Mouse (Mus musculus) lung, embryonic 14.5 days (tissue): ENCODE data around the gene Mucl3. TPM values are rescaled to one million over a fixed set of nuclear protein-coding genes. Genes with fewer than 3 reads are reported as not detected.

Experiments used
- ATAC-seq: fragments of 200-750 bp; cut with Nextera tagmentation; 2 replicates; pipeline ENCODE4 v1.8.0; 2017; ENCODE audit warnings: mild to moderate bottlenecking, moderate TSS enrichment, moderate library complexity; ENCODE audit not compliant: insufficient read depth
- DNase-seq: peaks from one replicate; pipeline ENCODE4 v3.0.0-alpha.2; 2015
- H3K27ac ChIP-seq: fragments of 300-500 bp; sonication (generic); 2 replicates; pipeline ENCODE4 v1.5.1; 2014; ENCODE audit warnings: low read depth, mild to moderate bottlenecking, moderate library complexity
- H3K27me3 ChIP-seq: fragments of 300-500 bp; sonication (generic); 2 replicates; pipeline ENCODE4 v1.6.1; 2014; ENCODE audit warnings: low read length, control low read depth; ENCODE audit not compliant: insufficient read depth
- H3K36me3 ChIP-seq: fragments of 300-500 bp; sonication (generic); 2 replicates; pipeline ENCODE4 v1.6.1; 2014; ENCODE audit warnings: control low read depth; ENCODE audit not compliant: insufficient read depth
- H3K4me1 ChIP-seq: fragments of 300-500 bp; sonication (generic); 2 replicates; pipeline ENCODE4 v1.6.1; 2014; ENCODE audit warnings: antibody characterized with exemption, control low read depth; ENCODE audit not compliant: insufficient read depth
- H3K4me2 ChIP-seq: fragments of 300-500 bp; sonication (generic); 2 replicates; pipeline ENCODE4 v1.6.1; 2014; ENCODE audit warnings: mild to moderate bottlenecking
- H3K4me3 ChIP-seq: fragments of 300-500 bp; sonication (generic); 2 replicates; pipeline ENCODE4 v1.5.1; 2014; ENCODE audit warnings: low read depth, low read length
- H3K9ac ChIP-seq: fragments of 300-500 bp; sonication (generic); 2 replicates; pipeline ENCODE4 v1.6.1; 2014
- H3K9me3 ChIP-seq: fragments of 300-500 bp; sonication (generic); 2 replicates; pipeline ENCODE4 v1.6.1; 2016; ENCODE audit warnings: low read depth, low read length, control low read depth
- CTCF ChIP-seq: IDR thresholded peaks from 2 replicates; pipeline ENCODE4 v1.5.1; 2016; ENCODE audit warnings: antibody characterized with exemption, low read depth
- WGBS: fragments of 180-500 bp; shearing (Covaris S2); extraction: QIAGEN DNeasy Blood & Tissue Kit; methylation state at CpG from one replicate; pipeline ENCODE4 v1.1.7; 2014; 5-methylcytosine and 5-hydroxymethylcytosine counted together
- polyA plus RNA-seq: library from polyadenylated mRNA; unstranded; fragments of >200 nt; fragmentation: Nextera tagmentation; extraction: Ambion mirVana; gene quantifications from 2 replicates; pipeline ENCODE4 v1.2.1, GENCODE M21; 2014

Mucl3 gene
- polyA plus RNA-seq, 1 experiment from 2014 or later = 1.0 TPM

GRCm38 (mm10) chr17:35594456-35594855 lies 49.0 kb downstream of the Mucl3 start:
- Histone ChIP-seq H3K36me3 (no peaks in the 10 kb centered on the region), H3K4me1 (no peaks in the 10 kb centered on the region), H3K27me3 (no peaks in the 10 kb centered on the region), H3K9me3 (no peaks in the 10 kb centered on the region), H3K4me2 (no peak overlapping the region), H3K9ac (no peak overlapping the region), H3K4me3 (no peak overlapping the region), H3K27ac (no peak overlapping the region)
- DNase-seq (no peak), ATAC-seq (no peak)
- WGBS = 79% methylated on average over 7 of the region's 7 CpGs
- TF ChIP-seq CTCF = no peak

GRCm38 (mm10) chr17:35593786-35594185 lies 49.7 kb downstream of the Mucl3 start:
- no peak for TF ChIP-seq CTCF
- Histone ChIP-seq H3K9me3 (no peaks in the 10 kb centered on the region), H3K4me2 (no peak overlapping the region), H3K27me3 (no peaks in the 10 kb centered on the region), H3K9ac (no peak overlapping the region), H3K36me3 (no peaks in the 10 kb centered on the region), H3K4me1 (no peaks in the 10 kb centered on the region), H3K27ac (no peak overlapping the region), H3K4me3 (no peak overlapping the region)
- DNase-seq (no peak), ATAC-seq (no peak)
- WGBS = 36% methylated on average over 4 of the region's 4 CpGs

- H3K4me3 ChIP-seq = no peak overlapping the region
- H3K27ac ChIP-seq = no peak overlapping the region
- no peaks in the 10 kb centered on the region for H3K27me3 ChIP-seq
- H3K4me1 ChIP-seq = no peaks in the 10 kb centered on the region
- WGBS = 59% methylated on average over 9 of the region's 9 CpGs
- ATAC-seq (no peak), DNase-seq (no peak)
- no peaks in the 10 kb centered on the region for H3K9me3 ChIP-seq
- H3K4me2 ChIP-seq = no peak overlapping the region
- TF ChIP-seq CTCF = no peak
- H3K36me3 ChIP-seq = no peaks in the 10 kb centered on the region
- H3K9ac ChIP-seq = no peak overlapping the region
Measured at GRCm38 (mm10) chr17:35592131-35592530, 51.4 kb downstream of the Mucl3 start.

- no peak overlapping the region for H3K27ac ChIP-seq
- H3K27me3 ChIP-seq = no peaks in the 10 kb centered on the region
- no peak overlapping the region for H3K4me3 ChIP-seq
- H3K4me2 ChIP-seq = no peak overlapping the region
- 65% methylated on average over 15 of the region's 15 CpGs for WGBS
- no peak overlapping the region for H3K9ac ChIP-seq
- DNase-seq = no peak
- no peak for TF ChIP-seq CTCF
- no peaks in the 10 kb centered on the region for H3K9me3 ChIP-seq
- no peaks in the 10 kb centered on the region for H3K36me3 ChIP-seq
- no peak for ATAC-seq
- no peaks in the 10 kb centered on the region for H3K4me1 ChIP-seq
Measured at GRCm38 (mm10) chr17:35591731-35592130, 51.8 kb downstream of the Mucl3 start.

GRCm38 (mm10) chr17:35591219-35591578 lies 52.3 kb downstream of the Mucl3 start:
- Histone ChIP-seq H3K27ac (no peak overlapping the region), H3K4me1 (no peaks in the 10 kb centered on the region), H3K9me3 (no peaks in the 10 kb centered on the region), H3K9ac (no peak overlapping the region), H3K36me3 (no peaks in the 10 kb centered on the region), H3K4me2 (no peak overlapping the region), H3K27me3 (no peaks in the 10 kb centered on the region), H3K4me3 (no peak overlapping the region)
- ATAC-seq (no peak), DNase-seq (no peak)
- no peak for TF ChIP-seq CTCF
- 90% methylated on average over 7 of the region's 7 CpGs for WGBS

GRCm38 (mm10) chr17:35590410-35591218 lies 52.9 kb downstream of the Mucl3 start:
- ATAC-seq (peak; percentile 49; the same call in 1 of the 2 replicates), DNase-seq (peak; percentile 92)
- Histone ChIP-seq H3K4me2 (no peak overlapping the region), H3K36me3 (no peaks in the 10 kb centered on the region), H3K27me3 (no peaks in the 10 kb centered on the region), H3K4me1 (no peaks in the 10 kb centered on the region), H3K9ac (no peak overlapping the region), H3K9me3 (no peaks in the 10 kb centered on the region), H3K27ac (no peak overlapping the region), H3K4me3 (no peak overlapping the region)
- 41% methylated on average over 21 of the region's 21 CpGs for WGBS
- peak; percentile 94 for TF ChIP-seq CTCF

- H3K4me1 ChIP-seq = no peaks in the 10 kb centered on the region
- H3K9ac ChIP-seq = no peak overlapping the region
- TF ChIP-seq CTCF = no peak
- no peak for ATAC-seq
- no peak for DNase-seq
- no peaks in the 10 kb centered on the region for H3K36me3 ChIP-seq
- no peak overlapping the region for H3K27ac ChIP-seq
- no peak overlapping the region for H3K4me2 ChIP-seq
- no peaks in the 10 kb centered on the region for H3K27me3 ChIP-seq
- no peak overlapping the region for H3K4me3 ChIP-seq
- 25% methylated on average over 4 of the region's 4 CpGs for WGBS
- H3K9me3 ChIP-seq = no peaks in the 10 kb centered on the region
Measured at GRCm38 (mm10) chr17:35588387-35588786, 55.1 kb downstream of the Mucl3 start.
